Mouse (Mus musculus) ES-Bruce4 (cell line): ENCODE results near the gene Golga3.

ENCODE experiments used
- CTCF ChIP-seq: IDR thresholded peaks from one replicate; pipeline ENCODE4 v1.8.1; 2011; ENCODE audit warnings: low read depth, low read length
- POLR2A ChIP-seq: IDR thresholded peaks from one replicate; pipeline ENCODE4 v1.8.1; 2011; ENCODE audit warnings: low read length; ENCODE audit not compliant: insufficient read depth

DNA sequence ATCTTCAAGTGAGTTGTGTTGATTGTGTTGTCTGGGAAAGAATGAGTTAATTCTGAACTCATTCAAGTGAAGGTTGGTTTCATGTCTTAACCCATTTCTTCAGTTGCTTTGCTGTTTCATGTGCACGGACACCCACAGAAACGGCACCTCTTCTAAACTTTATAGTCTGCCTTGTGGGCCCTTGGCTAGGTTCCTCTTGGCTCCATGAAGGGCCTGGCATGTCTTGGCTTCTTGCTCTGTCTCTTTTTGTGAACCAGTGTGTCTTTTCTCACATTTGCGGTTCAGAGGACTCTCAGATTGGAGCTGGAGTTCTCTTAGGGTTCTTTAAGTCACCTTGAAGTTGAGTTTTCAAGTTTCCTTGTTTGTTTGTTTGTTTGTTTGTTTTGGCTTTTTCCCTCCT is 48.6 kb downstream of the Golga3 start:
- TF ChIP-seq CTCF (no peak), POLR2A (no peak)
